Mouse (Mus musculus): ENCODE measurements around the gene Prss30. TPM values are rescaled to one million over a fixed set of nuclear protein-coding genes. Genes with fewer than 3 reads are reported as not detected.

Prss30 gene
- total RNA-seq (2021): 0.36 TPM in 1 of 2 replicates, not detected in the other
- long read RNA-seq: 0 reads

- DNase-seq: no peak
Observed at GRCm38 (mm10) chr17:23980297-23980909, at the start of gene Prss30. Gene Prss30 (minus strand): TSS chr17:23980566.

GRCm38 (mm10) chr17:24029477-24029876 is 49.1 kb upstream of the Prss30 start:
- no peak for DNase-seq

- DNase-seq: no peak
Observed at GRCm38 (mm10) chr17:24021375-24022199, 41.2 kb upstream of the Prss30 start.

GRCm38 (mm10) chr17:24020696-24021095 is 40.3 kb upstream of the Prss30 start:
- no peak for DNase-seq

GRCm38 (mm10) chr17:24015727-24016126 is 35.4 kb upstream of the Prss30 start:
- peak; percentile 45 for DNase-seq

- no peak for DNase-seq
Observed at GRCm38 (mm10) chr17:24014433-24014965, 34.1 kb upstream of the Prss30 start.

GRCm38 (mm10) chr17:24012921-24013320 is 32.6 kb upstream of the Prss30 start:
- no peak for DNase-seq

- DNase-seq: no peak
Observed at GRCm38 (mm10) chr17:24009617-24010016, 29.3 kb upstream of the Prss30 start.

GRCm38 (mm10) chr17:24008105-24008504 is 27.7 kb upstream of the Prss30 start:
- no peak for DNase-seq

- peak; percentile 46 for DNase-seq
Observed at GRCm38 (mm10) chr17:24007391-24007790, 27.0 kb upstream of the Prss30 start.

- no peak for DNase-seq
Observed at GRCm38 (mm10) chr17:24006930-24007329, 26.6 kb upstream of the Prss30 start.

GRCm38 (mm10) chr17:24005049-24005448 is 24.7 kb upstream of the Prss30 start:
- DNase-seq: no peak

GRCm38 (mm10) chr17:24004071-24004665 is 23.8 kb upstream of the Prss30 start:
- peak; percentile 51 for DNase-seq

- peak; percentile 61 for DNase-seq
Observed at GRCm38 (mm10) chr17:24000404-24000803, 20.0 kb upstream of the Prss30 start.

GRCm38 (mm10) chr17:23998383-23998782 is 18.0 kb upstream of the Prss30 start:
- no peak for DNase-seq

GRCm38 (mm10) chr17:23997901-23998300 is 17.5 kb upstream of the Prss30 start, which contains the start of gene Prss22:
Gene Prss22 (minus strand): TSS chr17:23998100.
- no peak for DNase-seq

- DNase-seq: no peak
Observed at GRCm38 (mm10) chr17:23995421-23995820, 15.1 kb upstream of the Prss30 start.

- DNase-seq: no peak
Observed at GRCm38 (mm10) chr17:23994667-23995066, 14.3 kb upstream of the Prss30 start.

- DNase-seq: peak; percentile 94
Observed at GRCm38 (mm10) chr17:23993559-23994428, 13.4 kb upstream of the Prss30 start.

GRCm38 (mm10) chr17:23992789-23993553 is 12.6 kb upstream of the Prss30 start:
- DNase-seq: no peak

- DNase-seq: no peak
Observed at GRCm38 (mm10) chr17:23989802-23990201, 9.4 kb upstream of the Prss30 start.

All from adrenal gland, postnatal 25 days (tissue).